Mouse (Mus musculus) liver, embryonic 14.5 days (tissue): ENCODE measurements around the gene Ddx46. TPM values are rescaled to one million over a fixed set of nuclear protein-coding genes. Genes with fewer than 3 reads are reported as not detected.

Experiments used
- ATAC-seq: fragments of 200-750 bp; cut with Nextera tagmentation; 2 replicates; pipeline ENCODE4 v1.8.0; 2017; ENCODE audit warnings: moderate number of reproducible peaks, mild to moderate bottlenecking, moderate library complexity; ENCODE audit not compliant: insufficient read depth
- DNase-seq, 3 experiments: peaks; one replicate each; pipeline ENCODE4 v3.0.0-alpha.2; 2012 to 2013; ENCODE audit warnings: low read depth in 3 of 3, low spot score in 3 of 3
- H3K27ac ChIP-seq: fragments of 300-500 bp; sonication (generic); 2 replicates; pipeline ENCODE4 v1.5.1; 2014; ENCODE audit warnings: moderate library complexity, mild to moderate bottlenecking, control low read depth, inconsistent platforms
- H3K27me3 ChIP-seq: fragments of 300-500 bp; sonication (generic); 2 replicates; pipeline ENCODE4 v1.6.1; 2014; ENCODE audit warnings: mild to moderate bottlenecking, low read length, moderate library complexity; ENCODE audit not compliant: control insufficient read depth, insufficient read depth
- H3K36me3 ChIP-seq: fragments of 300-500 bp; sonication (generic); replicated peaks from 2 replicates; pipeline ENCODE4 v1.6.1; 2014; ENCODE audit warnings: low read depth; ENCODE audit not compliant: control insufficient read depth, insufficient read depth
- H3K4me1 ChIP-seq, 2 experiments: fragments of 200-500 bp in 1 of 2; fragments of 300-500 bp in 1 of 2; sonication (generic) in 1 of 2; replicated peaks; 2 replicates each; pipeline ENCODE4 v1.6.1; 2012 to 2014; ENCODE audit warnings: antibody characterized with exemption in 1 of 2, inconsistent platforms in 1 of 2, low read length in 1 of 2; ENCODE audit not compliant: control insufficient read depth in 2 of 2, insufficient read depth in 2 of 2
- H3K4me2 ChIP-seq: fragments of 300-500 bp; sonication (generic); 2 replicates; pipeline ENCODE4 v1.6.1; 2014; ENCODE audit warnings: low read depth, mild to moderate bottlenecking, control low read depth, moderate library complexity
- H3K4me3 ChIP-seq, 2 experiments: fragments of 200-500 bp in 1 of 2; fragments of 300-500 bp in 1 of 2; sonication (generic) in 1 of 2; 2 replicates each; pipeline ENCODE4 v1.5.1; 2012 to 2014; ENCODE audit warnings: low read depth in 2 of 2, low read length in 2 of 2, mild to moderate bottlenecking in 2 of 2, control low read depth in 1 of 2, inconsistent platforms in 1 of 2, moderate library complexity in 1 of 2; ENCODE audit not compliant: insufficient read depth in 1 of 2
- H3K9ac ChIP-seq: fragments of 300-500 bp; sonication (generic); replicated peaks from 2 replicates; pipeline ENCODE4 v1.6.1; 2014; ENCODE audit warnings: mild to moderate bottlenecking, control low read depth, moderate library complexity
- H3K9me3 ChIP-seq: fragments of 300-500 bp; sonication (generic); 2 replicates; pipeline ENCODE4 v1.6.1; 2016; ENCODE audit warnings: low read length, mixed read lengths; ENCODE audit not compliant: control insufficient read depth
- CTCF ChIP-seq: IDR thresholded peaks from 2 replicates; pipeline ENCODE4 v1.5.1; 2016; ENCODE audit warnings: antibody characterized with exemption, low read depth, control low read depth
- EP300 ChIP-seq: IDR thresholded peaks from 2 replicates; pipeline ENCODE4 v1.6.1; 2016; ENCODE audit warnings: antibody characterized with exemption, low read depth
- WGBS: fragments of 180-500 bp; shearing (Covaris S2); extraction: QIAGEN DNeasy Blood & Tissue Kit; methylation state at CpG from one replicate; pipeline ENCODE4 v1.1.7; 2014; ENCODE audit not compliant: insufficient replicate concordance; 5-methylcytosine and 5-hydroxymethylcytosine counted together
- polyA plus RNA-seq, 2 experiments: library from polyadenylated mRNA; depleted of rRNA in 1 of 2; stranded (reverse) in 1 of 2; unstranded in 1 of 2; fragments of >200 nt; fragmentation: Nextera tagmentation in 1 of 2; extraction: Ambion mirVana in 1 of 2; gene quantifications; 2 replicates each; pipeline versions ENCODE4 v1.2.1 to v1.2.3; 2012 to 2014

Gene Ddx46
- polyA plus RNA-seq, 2 experiments, result 17.4 to 19.3 TPM

DNA sequence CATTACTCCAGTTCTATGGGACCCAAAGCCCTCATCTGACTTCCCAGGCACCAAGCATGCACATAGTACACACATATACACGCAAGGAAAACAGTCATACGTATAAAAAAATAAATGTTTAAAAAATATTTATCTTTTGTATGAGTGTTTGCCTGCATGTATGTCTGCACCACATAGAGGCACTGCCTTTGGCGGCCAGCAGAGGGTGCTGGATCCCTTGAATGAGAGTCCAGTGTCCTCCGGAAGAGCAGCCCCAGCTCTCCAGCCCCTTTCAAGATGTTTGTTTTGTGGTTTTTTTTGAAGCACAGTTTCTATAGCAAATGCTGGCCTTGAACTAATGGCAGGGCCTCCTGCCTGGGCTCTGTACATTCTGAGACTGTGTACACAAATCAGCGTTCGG lies 33.7 kb downstream of the Ddx46 start:
- no peak overlapping the region for H3K9ac ChIP-seq
- no peaks in the 10 kb centered on the region for H3K27me3 ChIP-seq
- peaks cover 62% of the 10 kb centered on the region for H3K36me3 ChIP-seq
- H3K9me3 ChIP-seq, result no peaks in the 10 kb centered on the region
- TF ChIP-seq CTCF (peak; percentile 79), EP300 (no peak)
- no peak overlapping the region for H3K4me2 ChIP-seq
- H3K4me3 ChIP-seq, result no peak overlapping the region
- no peak overlapping the region for H3K27ac ChIP-seq
- DNase-seq (peak in 1 of 3 experiments; percentile 23), ATAC-seq (no peak)
- WGBS, result 75% methylated on average over 6 of the region's 6 CpGs
- H3K4me1 ChIP-seq, result no peaks in the 10 kb centered on the region

DNA sequence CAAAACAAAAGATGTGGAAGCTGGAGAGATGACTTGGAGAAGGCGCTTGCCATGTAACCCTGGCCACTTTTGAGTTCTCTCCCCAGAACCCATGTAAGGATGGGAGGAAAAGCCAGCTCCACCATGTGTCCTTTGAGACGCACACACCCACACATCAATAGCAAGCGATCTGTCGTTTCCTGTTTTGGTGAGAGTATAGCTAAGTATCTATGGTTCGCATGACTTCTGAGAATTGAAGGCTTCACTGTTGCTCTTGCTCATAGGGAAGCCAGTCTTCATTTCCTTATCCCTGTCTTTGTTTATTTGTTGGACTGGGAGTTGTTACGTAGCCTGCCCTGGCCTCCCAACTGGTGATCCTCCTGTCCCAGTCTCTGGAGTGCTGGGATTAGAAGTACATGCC lies 37.9 kb downstream of the Ddx46 start:
- 87% methylated on average over 6 of the region's 6 CpGs for WGBS
- Histone ChIP-seq H3K27me3 (no peaks in the 10 kb centered on the region), H3K36me3 (peaks cover 70% of the 10 kb centered on the region), H3K9me3 (no peaks in the 10 kb centered on the region), H3K4me1 (no peaks in the 10 kb centered on the region), H3K9ac (no peak overlapping the region), H3K27ac (no peak overlapping the region), H3K4me2 (no peak overlapping the region), H3K4me3 (no peak overlapping the region)
- no peak for ATAC-seq
- TF ChIP-seq CTCF, result no peak
- no peak for TF ChIP-seq EP300
- DNase-seq, result no peak

DNA sequence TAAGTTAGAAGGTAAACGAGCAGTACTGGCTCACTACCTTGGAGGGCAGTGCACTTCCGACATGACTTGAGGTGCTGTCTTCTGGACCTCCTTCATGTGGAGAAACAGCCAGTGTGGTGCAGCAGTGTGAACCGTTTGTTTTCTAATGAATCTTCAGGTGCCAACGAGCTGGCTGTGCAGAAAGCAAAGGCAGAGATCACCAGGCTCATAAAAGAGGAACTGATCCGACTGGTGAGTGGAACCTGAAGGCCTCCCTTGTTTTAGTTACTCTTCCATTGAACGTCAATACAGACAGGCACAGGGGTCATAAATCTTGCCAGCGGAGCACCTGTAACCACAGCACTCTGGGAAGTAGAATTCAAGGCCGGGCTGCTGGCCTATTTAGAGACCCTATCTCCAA lies 42.5 kb downstream of the Ddx46 start:
- no peaks in the 10 kb centered on the region for H3K4me1 ChIP-seq
- WGBS, result 62% methylated on average over 8 of the region's 8 CpGs
- H3K4me3 ChIP-seq, result no peak overlapping the region
- no peak overlapping the region for H3K27ac ChIP-seq
- no peak overlapping the region for H3K4me2 ChIP-seq
- H3K9me3 ChIP-seq, result no peaks in the 10 kb centered on the region
- DNase-seq (no peak), ATAC-seq (no peak)
- no peak overlapping the region for H3K9ac ChIP-seq
- TF ChIP-seq EP300 (no peak), CTCF (no peak)
- H3K36me3 ChIP-seq, result peaks cover 51% of the 10 kb centered on the region
- no peaks in the 10 kb centered on the region for H3K27me3 ChIP-seq

DNA sequence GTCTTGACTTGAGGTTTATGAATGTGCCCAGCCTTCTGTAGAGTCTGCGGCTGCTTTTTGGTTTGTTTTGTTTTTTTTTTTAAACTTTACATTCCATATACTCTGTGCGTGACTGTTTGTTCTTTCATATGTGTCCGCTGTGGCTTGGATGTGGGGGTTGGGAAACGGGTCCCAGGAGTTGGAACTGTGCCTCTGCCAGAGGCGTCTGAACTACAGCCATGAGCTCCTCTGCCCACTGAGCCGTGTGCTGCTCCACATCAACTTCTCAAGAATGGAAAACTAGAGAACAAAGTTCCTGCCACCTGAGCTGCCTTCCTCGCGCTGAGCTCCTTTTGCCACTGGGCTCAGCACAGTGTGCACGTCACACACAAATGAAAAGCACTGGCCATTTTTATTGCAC lies 47.4 kb downstream of the Ddx46 start:
- H3K9ac ChIP-seq, result no peak overlapping the region
- DNase-seq (no peak), ATAC-seq (no peak)
- H3K4me3 ChIP-seq, result no peak overlapping the region
- WGBS, result 88% methylated on average over 9 of the region's 9 CpGs
- H3K27me3 ChIP-seq, result no peaks in the 10 kb centered on the region
- no peak for TF ChIP-seq EP300
- TF ChIP-seq CTCF, result no peak
- no peak overlapping the region for H3K27ac ChIP-seq
- H3K9me3 ChIP-seq, result no peaks in the 10 kb centered on the region
- H3K36me3 ChIP-seq, result peaks cover 21% of the 10 kb centered on the region
- 0 out of 4 replicates have a peak, but pooled peaks cover 0 to 2% of the 10 kb centered on the region in 2 experiments for H3K4me1 ChIP-seq
- H3K4me2 ChIP-seq, result no peak overlapping the region

DNA sequence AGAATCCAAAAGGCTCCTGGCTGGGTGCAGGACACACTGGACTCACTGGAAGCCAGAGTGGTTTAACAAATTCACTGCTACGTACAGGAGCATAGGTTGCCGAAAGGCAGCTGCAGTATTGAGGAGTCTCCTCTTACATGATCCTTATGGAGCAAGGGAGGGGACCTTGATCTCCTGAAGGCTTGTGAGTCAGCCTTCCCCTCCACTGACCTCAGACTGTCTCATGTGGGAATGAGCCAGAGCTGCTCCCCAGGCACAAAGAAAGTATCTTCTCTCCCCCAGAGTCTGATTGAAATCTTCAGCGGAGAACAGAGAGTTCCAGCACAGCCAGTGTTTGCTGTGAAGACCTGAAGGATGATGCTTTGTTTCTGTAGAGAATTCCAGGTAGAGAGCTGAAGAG lies 48.8 kb downstream of the Ddx46 start:
- 73% methylated on average over 3 of the region's 3 CpGs for WGBS
- TF ChIP-seq CTCF (no peak), EP300 (no peak)
- H3K4me1 ChIP-seq, result 0 out of 4 replicates have a peak, but pooled peaks cover 0 to 2% of the 10 kb centered on the region in 2 experiments
- H3K9me3 ChIP-seq, result no peaks in the 10 kb centered on the region
- DNase-seq, result no peak
- no peak overlapping the region for H3K27ac ChIP-seq
- no peak overlapping the region for H3K9ac ChIP-seq
- no peak overlapping the region for H3K4me2 ChIP-seq
- ATAC-seq, result no peak
- H3K27me3 ChIP-seq, result no peaks in the 10 kb centered on the region
- H3K4me3 ChIP-seq, result no peak overlapping the region
- peaks cover 7% of the 10 kb centered on the region for H3K36me3 ChIP-seq
